Mouse (Mus musculus) CH12.LX (cell line): Measurements from ENCODE around the gene Ncoa3. TPM values are rescaled to one million over a fixed set of nuclear protein-coding genes. Genes with fewer than 3 reads are reported as not detected.

Experiments used
- DNase-seq: peaks from one replicate; pipeline ENCODE4 v3.0.0-alpha.2; 2013; ENCODE audit errors: extremely low read depth
- H3K27ac ChIP-seq: 2 replicates; pipeline ENCODE4 v1.5.1; 2012; ENCODE audit warnings: low read depth, mild to moderate bottlenecking, control low read depth, moderate library complexity; ENCODE audit not compliant: insufficient read depth
- H3K27me3 ChIP-seq: replicated peaks from 2 replicates; pipeline ENCODE3; 2012; ENCODE audit warnings: inconsistent platforms
- H3K36me3 ChIP-seq, 2 experiments: replicated peaks in 1 of 2; 2 replicates each; pipeline versions ENCODE3 to v1.6.1; 2012; ENCODE audit warnings: inconsistent platforms in 1 of 2, low read length in 1 of 2, mild to moderate bottlenecking in 1 of 2, mixed read lengths in 1 of 2, moderate library complexity in 1 of 2; ENCODE audit not compliant: control insufficient read depth in 1 of 2, insufficient read depth in 1 of 2
- H3K4me1 ChIP-seq, 2 experiments: 2 replicates each; pipeline ENCODE4 v1.6.1; 2012; ENCODE audit warnings: inconsistent platforms in 1 of 2, moderate library complexity in 1 of 2; ENCODE audit not compliant: insufficient read depth in 2 of 2, control insufficient read depth in 1 of 2
- H3K4me2 ChIP-seq: 2 replicates; pipeline ENCODE4 v1.6.1; 2012; ENCODE audit warnings: low read depth, mild to moderate bottlenecking, control low read depth; ENCODE audit not compliant: poor library complexity, insufficient read depth, severe bottlenecking
- H3K4me3 ChIP-seq, 3 experiments: fragments of 150-350 bp in 1 of 3; sonication (generic) in 1 of 3; replicated peaks in 1 of 3; 2 replicates each; pipeline versions ENCODE3 to v1.5.1; 2011 to 2012; ENCODE audit warnings: low read depth in 2 of 3, low read length in 2 of 3, mild to moderate bottlenecking in 2 of 3, moderate library complexity in 2 of 3, control low read depth in 1 of 3, improper control_type of control experiment in 1 of 3, inconsistent platforms in 1 of 3, mixed read lengths in 1 of 3; ENCODE audit not compliant: poor library complexity in 1 of 3
- H3K79me2 ChIP-seq: replicated peaks from 2 replicates; pipeline ENCODE4 v1.6.1; 2012; ENCODE audit warnings: mild to moderate bottlenecking, moderate library complexity; ENCODE audit not compliant: control insufficient read depth, poor library complexity, insufficient read depth, severe bottlenecking; ENCODE audit errors: extremely low read depth
- H3K9ac ChIP-seq: 2 replicates; pipeline ENCODE4 v1.6.1; 2012; ENCODE audit warnings: low read depth, mild to moderate bottlenecking, control low read depth, moderate library complexity; ENCODE audit not compliant: insufficient read depth
- H3K9me3 ChIP-seq: replicated peaks from 2 replicates; pipeline ENCODE3; 2012; ENCODE audit warnings: low read length, inconsistent platforms, mixed read lengths
- BHLHE40 ChIP-seq: IDR thresholded peaks from 2 replicates; pipeline ENCODE4 v1.6.1; 2011; ENCODE audit warnings: mild to moderate bottlenecking, low read depth, low read length, improper control_type of control experiment
- CHD2 ChIP-seq: IDR thresholded peaks from 2 replicates; pipeline ENCODE4 v1.6.1; 2011; ENCODE audit warnings: low read length, improper control_type of control experiment
- E2F4 ChIP-seq: IDR thresholded peaks from 2 replicates; pipeline ENCODE4 v1.6.1; 2011; ENCODE audit warnings: low read depth, low read length, improper control_type of control experiment; ENCODE audit not compliant: insufficient replicate concordance
- EP300 ChIP-seq: IDR thresholded peaks from 2 replicates; pipeline ENCODE4 v1.6.1; 2011; ENCODE audit warnings: low read length, improper control_type of control experiment
- IRF4 ChIP-seq: IDR thresholded peaks from 2 replicates; pipeline ENCODE4 v1.6.1; 2014; ENCODE audit warnings: low read depth, mild to moderate bottlenecking, inconsistent platforms, low read length, improper control_type of control experiment
- KAT2A ChIP-seq: IDR thresholded peaks from 2 replicates; pipeline ENCODE4 v1.6.1; 2012; ENCODE audit warnings: low read length, improper control_type of control experiment, inconsistent platforms; ENCODE audit not compliant: insufficient replicate concordance
- MAX ChIP-seq: IDR thresholded peaks from 2 replicates; pipeline ENCODE4 v1.6.1; 2011; ENCODE audit warnings: low read length, improper control_type of control experiment
- MAZ ChIP-seq: IDR thresholded peaks from 2 replicates; pipeline ENCODE4 v1.6.1; 2012; ENCODE audit warnings: low read depth, mild to moderate bottlenecking, inconsistent platforms, low read length, improper control_type of control experiment, moderate library complexity
- MXI1 ChIP-seq: IDR thresholded peaks from 2 replicates; pipeline ENCODE4 v1.6.1; 2011; ENCODE audit warnings: mild to moderate bottlenecking, low read depth, low read length, improper control_type of control experiment
- NRF1 ChIP-seq: IDR thresholded peaks from 2 replicates; pipeline ENCODE4 v1.6.1; 2014; ENCODE audit warnings: low read depth, mild to moderate bottlenecking, inconsistent platforms, low read length, improper control_type of control experiment, moderate library complexity
- RAD21 ChIP-seq: IDR thresholded peaks from 2 replicates; pipeline ENCODE4 v1.6.1; 2011; ENCODE audit warnings: low read depth, mild to moderate bottlenecking, low read length, improper control_type of control experiment, moderate library complexity
- SIN3A ChIP-seq: IDR thresholded peaks from 2 replicates; pipeline ENCODE4 v1.6.1; 2012; ENCODE audit warnings: low read length, improper control_type of control experiment, inconsistent platforms
- SMC3 ChIP-seq: IDR thresholded peaks from 2 replicates; pipeline ENCODE4 v1.6.1; 2011; ENCODE audit warnings: low read depth, low read length, improper control_type of control experiment
- UBTF ChIP-seq: IDR thresholded peaks from 2 replicates; pipeline ENCODE4 v1.6.1; 2012; ENCODE audit warnings: low read depth, mild to moderate bottlenecking, inconsistent platforms, low read length, improper control_type of control experiment, moderate library complexity
- USF1 ChIP-seq: IDR thresholded peaks from 2 replicates; pipeline ENCODE4 v1.6.1; 2014; ENCODE audit warnings: low read depth, mild to moderate bottlenecking, inconsistent platforms, low read length, improper control_type of control experiment
- ZC3H11A ChIP-seq: IDR thresholded peaks from 2 replicates; pipeline ENCODE4 v1.6.1; 2012; ENCODE audit warnings: low read depth, mild to moderate bottlenecking, inconsistent platforms, low read length, improper control_type of control experiment
- dilution Hi-C: fragments of 300-500 bp; cut with MboI; formaldehyde crosslinking; loops from 2 replicates; pipeline ENCODE4 v1.14.3; 2020; ENCODE audit warnings: low sequenced_read_pairs; ENCODE audit not compliant: extremely low pct_unique_long_range_greater_than_20kb, extremely low pct_ligation_motif_present
- in situ Hi-C: fragments of 300-500 bp; cut with MboI; formaldehyde crosslinking; loops from 3 replicates; pipeline ENCODE4 v1.14.3; 2019; ENCODE audit warnings: low sequenced_read_pairs, low pct_ligation_motif_present, low pct_unique_long_range_greater_than_20kb, mixed read lengths
- polyA plus RNA-seq: library from polyadenylated mRNA; unstranded; fragments of >175 nt; gene quantifications from 2 replicates; pipeline ENCODE4 v1.2.1, GENCODE M21; 2012; ENCODE audit warnings: low read depth; ENCODE audit not compliant: insufficient read length
- total RNA-seq, 2 experiments: library from RNA; depleted of rRNA; stranded (reverse); fragments of 300-350 nt in 1 of 2; fragments of >200 nt in 1 of 2; gene quantifications; 2 replicates each; pipeline ENCODE4 v1.2.3; 2012 to 2014

Gene Ncoa3
- total and polyA plus RNA-seq, 3 experiments, result 13.4 to 21.9 (median 17.1) TPM

- peaks cover 63% of the 10 kb centered on the region for H3K79me2 ChIP-seq
- H3K4me1 ChIP-seq, result peaks cover 7 to 70% of the 10 kb centered on the region in 2 experiments
- no peak overlapping the region for H3K9ac ChIP-seq
- in situ Hi-C loops (loop anchor here (25.0 kb wide), 1 partner anchor 239 kb away; no protein-coding TSS in a partner anchor), dilution Hi-C loops (no loop called here)
- no peak overlapping the region for H3K4me2 ChIP-seq
- no peak for DNase-seq
- no peak overlapping the region for H3K27ac ChIP-seq
- TF ChIP-seq ZC3H11A (no peak), CHD2 (no peak)
- no peaks in the 10 kb centered on the region for H3K27me3 ChIP-seq
- H3K36me3 ChIP-seq, result no peaks in the 10 kb centered on the region
- no peaks in the 10 kb centered on the region for H3K9me3 ChIP-seq
- H3K4me3 ChIP-seq, result no peak overlapping the region
Observed at GRCm38 (mm10) chr2:166025943-166026342, 33.5 kb downstream of the Ncoa3 start.

- H3K4me2 ChIP-seq, result no peak overlapping the region
- no peaks in the 10 kb centered on the region for H3K9me3 ChIP-seq
- H3K4me3 ChIP-seq, result no peak overlapping the region
- H3K27me3 ChIP-seq, result no peaks in the 10 kb centered on the region
- no peak overlapping the region for H3K9ac ChIP-seq
- DNase-seq, result no peak
- peaks cover 64% of the 10 kb centered on the region for H3K79me2 ChIP-seq
- H3K4me1 ChIP-seq, result peaks cover 7 to 65% of the 10 kb centered on the region in 2 experiments
- TF ChIP-seq MAX (no peak), E2F4 (no peak), MAZ (no peak), IRF4 (no peak), BHLHE40 (no peak), RAD21 (no peak), UBTF (no peak), NRF1 (no peak), KAT2A (no peak), MXI1 (no peak)
- in situ Hi-C loops, result loop anchor here (25.0 kb wide), 1 partner anchor 241 kb away; no protein-coding TSS in a partner anchor
- dilution Hi-C loops, result no loop called here
- no peaks in the 10 kb centered on the region for H3K36me3 ChIP-seq
- H3K27ac ChIP-seq, result no peak overlapping the region
Observed at GRCm38 (mm10) chr2:166027834-166028233, 35.4 kb downstream of the Ncoa3 start.

- H3K27me3 ChIP-seq, result no peaks in the 10 kb centered on the region
- H3K79me2 ChIP-seq, result peaks cover 55% of the 10 kb centered on the region
- H3K4me1 ChIP-seq, result peaks cover 8 to 58% of the 10 kb centered on the region in 2 experiments
- no peak overlapping the region for H3K4me3 ChIP-seq
- dilution Hi-C loops, result no loop called here
- H3K9ac ChIP-seq, result no peak overlapping the region
- no peak for TF ChIP-seq SMC3
- TF ChIP-seq EP300, result no peak
- TF ChIP-seq USF1, result no peak
- TF ChIP-seq UBTF, result no peak
- TF ChIP-seq CHD2, result no peak
- TF ChIP-seq IRF4, result no peak
- TF ChIP-seq SIN3A, result no peak; the same call in 1 of the 2 replicates
- in situ Hi-C loops, result loop anchor here (25.0 kb wide), 1 partner anchor 242 kb away; no protein-coding TSS in a partner anchor
- no peaks in the 10 kb centered on the region for H3K9me3 ChIP-seq
- H3K27ac ChIP-seq, result no peak overlapping the region
- H3K36me3 ChIP-seq, result no peaks in the 10 kb centered on the region
- no peak overlapping the region for H3K4me2 ChIP-seq
- no peak for DNase-seq
Observed at GRCm38 (mm10) chr2:166029232-166029631, 36.8 kb downstream of the Ncoa3 start.
